Mouse (Mus musculus): ENCODE data around the gene Cdkal1. TPM values are rescaled to one million over a fixed set of nuclear protein-coding genes. Genes with fewer than 3 reads are reported as not detected.

The Cdkal1 gene
- polyA plus RNA-seq, 1 experiment from 2014 or later = 25.9 TPM

DNA sequence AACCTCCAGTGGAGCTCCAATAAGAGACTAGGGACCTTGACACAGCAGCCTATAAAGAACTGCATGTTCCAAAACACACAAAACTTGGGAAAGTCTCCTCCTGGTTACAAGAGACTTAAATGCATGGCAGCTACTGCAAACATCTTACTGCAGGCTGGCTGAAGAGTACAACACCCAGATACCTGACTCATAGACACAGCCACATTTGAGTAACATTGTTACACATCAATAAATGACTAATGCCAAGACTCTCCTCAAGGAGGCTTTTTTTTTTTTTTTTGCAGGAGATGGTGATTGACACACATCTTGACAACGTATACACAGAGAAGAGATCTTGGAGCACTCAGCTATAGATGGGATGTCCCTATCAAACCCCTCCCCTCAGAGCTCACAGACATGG, 215.3 kb downstream of the Cdkal1 start:
- ATAC-seq (ENCODE audit: low read depth) (no peak), DNase-seq (ENCODE audit: low spot score) (no peak)
- Histone ChIP-seq H3K9ac (ENCODE audit: low read depth, low read length) (no peak overlapping the region), H3K9me3 (ENCODE audit: control insufficient read depth, low read length) (no peaks in the 10 kb centered on the region), H3K27me3 (replicated peaks; ENCODE audit: control insufficient read depth, insufficient read depth, low read length) (no peaks in the 10 kb centered on the region), H3K4me1 (ENCODE audit: control insufficient read depth, insufficient read depth, low read length) (no peaks in the 10 kb centered on the region), H3K36me3 (ENCODE audit: control insufficient read depth, insufficient read depth, low read length) (no peaks in the 10 kb centered on the region), H3K27ac (replicated peaks; ENCODE audit: low read depth, low read length) (no peak overlapping the region), H3K4me3 (ENCODE audit: low read depth, low read length) (no peak overlapping the region), H3K4me2 (ENCODE audit: low read depth, low read length) (no peak overlapping the region)
- WGBS = 85% methylated on average over 1 of the region's 1 CpGs

DNA sequence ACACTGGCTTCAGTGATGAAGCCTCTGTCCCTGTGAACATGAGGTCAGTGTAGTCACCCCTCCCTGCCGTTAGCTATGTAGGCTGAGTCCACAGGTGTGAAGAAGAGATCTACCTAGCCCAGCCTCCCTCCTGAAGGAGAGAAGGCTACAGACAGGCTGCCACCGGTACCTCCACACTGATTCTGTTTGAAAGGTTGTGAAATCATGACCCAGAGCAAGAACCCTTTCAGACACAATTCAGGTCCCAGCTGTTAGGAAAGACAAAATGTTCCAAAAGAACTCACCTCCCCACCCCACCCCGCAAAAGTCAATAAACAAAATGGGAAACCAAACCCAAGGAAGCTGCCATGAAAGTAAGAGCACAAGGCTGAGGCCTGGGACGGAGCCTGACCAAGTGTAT, 217.2 kb downstream of the Cdkal1 start:
- no peak for ATAC-seq (ENCODE audit: low read depth)
- DNase-seq (ENCODE audit: low spot score) = no peak
- Histone ChIP-seq H3K9ac (ENCODE audit: low read depth, low read length) (no peak overlapping the region), H3K4me1 (ENCODE audit: control insufficient read depth, insufficient read depth, low read length) (no peaks in the 10 kb centered on the region), H3K27ac (replicated peaks; ENCODE audit: low read depth, low read length) (no peak overlapping the region), H3K36me3 (ENCODE audit: control insufficient read depth, insufficient read depth, low read length) (no peaks in the 10 kb centered on the region), H3K4me2 (ENCODE audit: low read depth, low read length) (no peak overlapping the region), H3K4me3 (ENCODE audit: low read depth, low read length) (no peak overlapping the region), H3K9me3 (ENCODE audit: control insufficient read depth, low read length) (no peaks in the 10 kb centered on the region), H3K27me3 (replicated peaks; ENCODE audit: control insufficient read depth, insufficient read depth, low read length) (no peaks in the 10 kb centered on the region)
- 83% methylated on average over 4 of the region's 4 CpGs for WGBS

DNA sequence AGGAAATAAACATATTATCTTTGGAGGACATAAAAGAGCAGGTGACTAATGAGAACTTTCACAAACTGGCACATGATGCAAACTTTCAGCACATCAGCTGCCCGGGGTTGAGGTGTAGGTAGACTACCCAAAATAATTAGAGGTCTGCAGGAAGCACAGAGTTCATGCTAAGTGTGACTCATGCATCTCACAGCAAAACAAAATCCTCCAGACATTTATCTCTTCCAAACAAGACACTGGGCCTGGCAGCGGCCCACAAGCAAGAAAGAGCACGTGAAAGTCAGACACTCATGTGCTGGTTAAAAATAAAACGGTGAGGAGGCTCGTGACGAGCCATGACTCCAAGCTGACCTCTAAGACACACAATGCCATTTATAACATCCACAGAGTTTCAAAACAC, 217.7 kb downstream of the Cdkal1 start:
- Histone ChIP-seq H3K9me3 (ENCODE audit: control insufficient read depth, low read length) (no peaks in the 10 kb centered on the region), H3K27ac (replicated peaks; ENCODE audit: low read depth, low read length) (no peak overlapping the region), H3K4me2 (ENCODE audit: low read depth, low read length) (no peak overlapping the region), H3K27me3 (replicated peaks; ENCODE audit: control insufficient read depth, insufficient read depth, low read length) (no peaks in the 10 kb centered on the region), H3K9ac (ENCODE audit: low read depth, low read length) (no peak overlapping the region), H3K4me3 (ENCODE audit: low read depth, low read length) (no peak overlapping the region), H3K4me1 (ENCODE audit: control insufficient read depth, insufficient read depth, low read length) (no peaks in the 10 kb centered on the region), H3K36me3 (ENCODE audit: control insufficient read depth, insufficient read depth, low read length) (no peaks in the 10 kb centered on the region)
- DNase-seq (ENCODE audit: low spot score) (no peak), ATAC-seq (ENCODE audit: low read depth) (no peak)
- WGBS = 76% methylated on average over 6 of the region's 6 CpGs

DNA sequence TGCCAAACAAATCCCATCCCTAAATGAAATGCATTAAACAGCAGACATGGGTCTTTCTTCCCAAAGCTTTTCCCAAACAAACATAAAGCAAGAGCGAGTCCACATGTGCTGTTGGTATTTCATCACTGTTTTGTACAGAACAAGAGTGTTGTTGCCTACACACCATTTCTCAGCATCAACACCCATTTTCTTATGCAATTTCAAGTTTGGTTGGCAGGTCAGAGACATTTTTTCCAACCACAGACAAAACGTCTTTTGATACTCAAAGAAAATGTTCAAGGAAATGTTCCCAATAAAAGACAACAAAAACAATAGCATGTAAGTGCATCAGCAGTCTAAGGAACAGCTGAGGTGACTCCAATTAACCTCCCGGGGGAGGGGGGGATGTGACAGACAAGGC, 219.9 kb downstream of the Cdkal1 start:
- Histone ChIP-seq H3K4me1 (ENCODE audit: control insufficient read depth, insufficient read depth, low read length) (no peaks in the 10 kb centered on the region), H3K9ac (ENCODE audit: low read depth, low read length) (no peak overlapping the region), H3K36me3 (ENCODE audit: control insufficient read depth, insufficient read depth, low read length) (no peaks in the 10 kb centered on the region), H3K27ac (replicated peaks; ENCODE audit: low read depth, low read length) (no peak overlapping the region), H3K4me3 (ENCODE audit: low read depth, low read length) (no peak overlapping the region), H3K27me3 (replicated peaks; ENCODE audit: control insufficient read depth, insufficient read depth, low read length) (no peaks in the 10 kb centered on the region), H3K9me3 (ENCODE audit: control insufficient read depth, low read length) (no peaks in the 10 kb centered on the region), H3K4me2 (ENCODE audit: low read depth, low read length) (no peak overlapping the region)
- DNase-seq (ENCODE audit: low spot score) = no peak
- 65% methylated on average over 3 of the region's 3 CpGs for WGBS
- ATAC-seq (ENCODE audit: low read depth) = no peak

DNA sequence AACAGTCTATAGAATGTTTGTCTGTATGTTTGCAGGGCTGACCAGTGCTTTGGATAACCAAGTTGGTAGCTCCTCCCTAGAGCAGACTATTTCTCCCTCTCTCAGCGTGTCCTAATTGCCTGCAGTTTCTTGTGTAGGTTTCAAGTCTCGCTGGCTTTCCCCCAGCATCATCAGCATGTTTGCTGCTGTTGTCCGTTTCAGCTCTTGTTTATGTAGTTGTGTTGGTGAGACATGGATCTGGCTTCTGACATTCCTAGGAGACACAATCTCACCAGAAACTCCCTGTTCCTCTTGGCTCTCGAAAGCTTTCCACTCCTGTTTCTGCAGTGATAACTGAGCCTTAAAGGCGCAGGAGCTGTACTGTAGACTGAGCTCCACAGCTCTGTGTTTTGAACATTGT, 224.1 kb downstream of the Cdkal1 start:
- Histone ChIP-seq H3K9ac (ENCODE audit: low read depth, low read length) (no peak overlapping the region), H3K4me3 (ENCODE audit: low read depth, low read length) (no peak overlapping the region), H3K36me3 (ENCODE audit: control insufficient read depth, insufficient read depth, low read length) (no peaks in the 10 kb centered on the region), H3K4me1 (ENCODE audit: control insufficient read depth, insufficient read depth, low read length) (no peaks in the 10 kb centered on the region), H3K9me3 (ENCODE audit: control insufficient read depth, low read length) (no peaks in the 10 kb centered on the region), H3K4me2 (ENCODE audit: low read depth, low read length) (no peak overlapping the region), H3K27ac (replicated peaks; ENCODE audit: low read depth, low read length) (no peak overlapping the region), H3K27me3 (replicated peaks; ENCODE audit: control insufficient read depth, insufficient read depth, low read length) (no peaks in the 10 kb centered on the region)
- DNase-seq (ENCODE audit: low spot score) = peak; percentile 49
- ATAC-seq (ENCODE audit: low read depth) = no peak
- WGBS = 45% methylated on average over 5 of the region's 5 CpGs

DNA sequence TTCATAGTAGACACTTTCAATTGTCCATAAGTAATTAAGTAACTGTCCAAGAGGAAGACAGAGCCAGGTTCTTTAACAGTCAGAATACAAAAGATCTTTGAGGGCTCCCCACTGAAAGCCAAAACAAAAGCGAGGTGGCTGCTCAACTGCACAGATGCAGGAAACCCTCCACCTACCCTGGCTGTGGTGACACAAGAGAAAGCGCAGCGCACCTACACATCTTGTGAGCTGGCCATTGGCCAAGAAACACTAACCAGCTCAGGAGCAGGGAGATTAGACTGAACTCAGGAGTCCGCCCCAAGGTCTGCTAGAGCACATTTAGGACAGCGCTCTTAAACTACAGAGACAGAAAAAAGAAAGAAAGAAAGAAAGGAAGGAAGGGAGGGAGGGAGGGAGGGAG, 226.9 kb downstream of the Cdkal1 start:
- no peaks in the 10 kb centered on the region for H3K36me3 ChIP-seq (ENCODE audit: control insufficient read depth, insufficient read depth, low read length)
- no peaks in the 10 kb centered on the region for H3K27me3 ChIP-seq (replicated peaks; ENCODE audit: control insufficient read depth, insufficient read depth, low read length)
- H3K9ac ChIP-seq (ENCODE audit: low read depth, low read length) = no peak overlapping the region
- no peak overlapping the region for H3K27ac ChIP-seq (replicated peaks; ENCODE audit: low read depth, low read length)
- H3K4me1 ChIP-seq (ENCODE audit: control insufficient read depth, insufficient read depth, low read length) = no peaks in the 10 kb centered on the region
- H3K4me3 ChIP-seq (ENCODE audit: low read depth, low read length) = no peak overlapping the region
- 0 out of 2 replicates have a peak overlapping the region, but pooled peaks have one; percentile 18 for H3K4me2 ChIP-seq (ENCODE audit: low read depth, low read length)
- H3K9me3 ChIP-seq (ENCODE audit: control insufficient read depth, low read length) = no peaks in the 10 kb centered on the region
- WGBS = 23% methylated on average over 5 of the region's 5 CpGs
- DNase-seq (ENCODE audit: low spot score) (peak; percentile 87), ATAC-seq (ENCODE audit: low read depth) (peak; percentile 92)

DNA sequence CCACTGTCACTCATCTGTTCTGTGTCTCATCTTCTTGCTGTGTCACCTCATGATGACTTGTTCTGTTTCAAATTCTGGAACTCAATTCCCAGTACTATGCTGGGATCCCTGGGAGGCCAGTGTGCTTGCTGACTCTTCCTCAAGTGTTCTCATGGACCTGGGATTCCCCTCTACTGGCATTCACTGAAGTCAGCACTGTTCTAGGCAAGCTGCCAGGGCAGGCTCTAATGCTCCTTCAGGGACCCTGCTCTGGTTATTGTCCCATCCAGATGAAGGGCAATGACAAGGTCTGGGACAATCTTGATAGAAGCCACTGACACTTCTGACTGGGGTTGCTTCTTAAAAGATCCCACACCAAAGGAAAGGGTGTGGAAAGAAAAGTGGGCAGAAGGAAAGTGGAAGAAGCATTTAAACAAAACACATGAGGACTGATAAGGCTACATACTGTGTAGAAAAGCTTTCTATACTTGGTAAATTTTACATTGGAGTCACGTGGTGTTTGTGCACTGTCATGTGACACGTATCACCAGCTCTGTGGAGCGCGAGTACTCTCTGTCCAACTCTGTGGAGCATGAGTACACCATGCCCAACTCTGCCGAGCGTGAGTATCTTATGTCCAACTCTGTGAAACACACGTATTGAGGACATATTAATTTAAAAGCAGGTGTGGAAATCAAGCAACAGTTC, 227.9 kb downstream of the Cdkal1 start:
- H3K27me3 ChIP-seq (replicated peaks; ENCODE audit: control insufficient read depth, insufficient read depth, low read length) = no peaks in the 10 kb centered on the region
- H3K4me2 ChIP-seq (ENCODE audit: low read depth, low read length) = no peak overlapping the region
- DNase-seq (ENCODE audit: low spot score) (no peak), ATAC-seq (ENCODE audit: low read depth) (0 out of 2 replicates have a peak, but pooled peaks have one; percentile 17)
- 90% methylated on average over 7 of the region's 7 CpGs for WGBS
- no peaks in the 10 kb centered on the region for H3K36me3 ChIP-seq (ENCODE audit: control insufficient read depth, insufficient read depth, low read length)
- no peaks in the 10 kb centered on the region for H3K9me3 ChIP-seq (ENCODE audit: control insufficient read depth, low read length)
- no peak overlapping the region for H3K4me3 ChIP-seq (ENCODE audit: low read depth, low read length)
- H3K9ac ChIP-seq (ENCODE audit: low read depth, low read length) = no peak overlapping the region
- no peaks in the 10 kb centered on the region for H3K4me1 ChIP-seq (ENCODE audit: control insufficient read depth, insufficient read depth, low read length)
- H3K27ac ChIP-seq (replicated peaks; ENCODE audit: low read depth, low read length) = no peak overlapping the region

DNA sequence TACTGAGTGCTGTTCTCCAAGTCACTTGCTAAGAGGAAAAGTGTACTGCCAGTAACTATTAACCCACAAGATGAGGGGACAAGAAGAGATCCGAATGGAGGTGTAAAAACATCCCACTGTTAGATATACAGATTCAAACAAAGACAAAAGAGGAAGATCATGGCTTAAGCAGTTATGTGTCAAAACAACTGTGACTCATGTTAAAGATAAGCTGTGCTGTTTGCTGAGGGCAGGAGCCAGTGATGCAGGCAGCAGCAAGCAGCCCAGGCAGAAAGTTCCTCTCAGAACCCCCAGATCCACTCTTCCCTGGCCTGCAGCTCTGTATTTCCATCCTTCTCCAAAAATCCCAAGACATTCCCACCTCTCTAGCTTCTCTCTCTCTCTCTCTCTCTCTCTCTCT, 230.5 kb downstream of the Cdkal1 start:
- no peak overlapping the region for H3K9ac ChIP-seq (ENCODE audit: low read depth, low read length)
- DNase-seq (ENCODE audit: low spot score) (no peak), ATAC-seq (ENCODE audit: low read depth) (no peak)
- H3K27me3 ChIP-seq (replicated peaks; ENCODE audit: control insufficient read depth, insufficient read depth, low read length) = no peaks in the 10 kb centered on the region
- H3K9me3 ChIP-seq (ENCODE audit: control insufficient read depth, low read length) = no peaks in the 10 kb centered on the region
- H3K4me3 ChIP-seq (ENCODE audit: low read depth, low read length) = no peak overlapping the region
- no peak overlapping the region for H3K4me2 ChIP-seq (ENCODE audit: low read depth, low read length)
- no peaks in the 10 kb centered on the region for H3K36me3 ChIP-seq (ENCODE audit: control insufficient read depth, insufficient read depth, low read length)
- 65% methylated on average over 1 of the region's 1 CpGs for WGBS
- H3K4me1 ChIP-seq (ENCODE audit: control insufficient read depth, insufficient read depth, low read length) = no peaks in the 10 kb centered on the region
- H3K27ac ChIP-seq (replicated peaks; ENCODE audit: low read depth, low read length) = no peak overlapping the region

DNA sequence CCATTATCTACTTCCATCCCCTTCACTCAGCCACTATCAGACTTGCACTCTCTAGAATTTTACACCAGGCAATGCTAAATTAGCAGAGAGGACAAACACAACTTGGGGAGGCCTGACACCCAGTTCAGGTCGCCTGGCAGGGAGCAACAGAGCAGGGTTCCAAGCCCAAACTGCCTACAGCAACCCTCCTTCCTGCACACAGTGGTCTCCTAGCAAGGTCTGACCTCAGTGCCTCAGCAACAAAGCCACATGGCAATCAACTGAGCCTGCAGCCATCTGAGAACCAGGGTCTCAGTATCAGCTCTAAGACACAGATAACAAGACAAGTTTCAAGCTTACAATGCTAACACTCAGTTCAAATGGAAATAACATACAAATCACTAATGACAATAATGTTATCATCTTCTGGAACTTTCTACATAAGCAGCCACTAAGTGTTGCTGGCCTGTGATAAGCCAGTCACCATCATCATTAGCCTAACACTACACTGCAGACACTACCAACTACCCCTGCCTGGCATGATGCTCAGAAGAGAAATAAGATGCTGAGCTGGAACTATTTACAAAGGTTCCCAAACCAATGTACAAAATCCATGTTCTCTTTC, 231.7 kb downstream of the Cdkal1 start:
- Histone ChIP-seq H3K4me3 (ENCODE audit: low read depth, low read length) (no peak overlapping the region), H3K27ac (replicated peaks; ENCODE audit: low read depth, low read length) (no peak overlapping the region), H3K4me1 (ENCODE audit: control insufficient read depth, insufficient read depth, low read length) (no peaks in the 10 kb centered on the region), H3K9ac (ENCODE audit: low read depth, low read length) (no peak overlapping the region), H3K4me2 (ENCODE audit: low read depth, low read length) (no peak overlapping the region), H3K9me3 (ENCODE audit: control insufficient read depth, low read length) (no peaks in the 10 kb centered on the region), H3K27me3 (replicated peaks; ENCODE audit: control insufficient read depth, insufficient read depth, low read length) (no peaks in the 10 kb centered on the region), H3K36me3 (ENCODE audit: control insufficient read depth, insufficient read depth, low read length) (no peaks in the 10 kb centered on the region)
- DNase-seq (ENCODE audit: low spot score) (no peak), ATAC-seq (ENCODE audit: low read depth) (no peak)
- 73% methylated on average over 1 of the region's 1 CpGs for WGBS
